Mouse (Mus musculus) embryonic facial prominence, embryonic 15.5 days (tissue): Measurements from ENCODE around the gene Tiam2. TPM values are rescaled to one million over a fixed set of nuclear protein-coding genes. Genes with fewer than 3 reads are reported as not detected.

ENCODE experiments used
- ATAC-seq: fragments of 200-750 bp; cut with Nextera tagmentation; 2 replicates; pipeline ENCODE4 v1.8.0; 2017; ENCODE audit warnings: low read depth, moderate TSS enrichment; ENCODE audit not compliant: insufficient number of reproducible peaks, low FRiP score, low TSS enrichment
- H3K27ac ChIP-seq: fragments of 300-500 bp; sonication (generic); replicated peaks from 2 replicates; pipeline ENCODE4 v1.5.1; 2015; ENCODE audit warnings: mild to moderate bottlenecking, inconsistent platforms
- H3K27me3 ChIP-seq: fragments of 300-500 bp; sonication (generic); 2 replicates; pipeline ENCODE4 v1.6.1; 2015; ENCODE audit warnings: inconsistent platforms
- H3K36me3 ChIP-seq: fragments of 300-500 bp; sonication (generic); 2 replicates; pipeline ENCODE4 v1.6.1; 2015; ENCODE audit warnings: mild to moderate bottlenecking, inconsistent platforms
- H3K4me1 ChIP-seq: fragments of 300-500 bp; sonication (generic); 2 replicates; pipeline ENCODE4 v1.6.1; 2015; ENCODE audit warnings: inconsistent platforms
- H3K4me2 ChIP-seq: fragments of 300-500 bp; sonication (generic); replicated peaks from 2 replicates; pipeline ENCODE4 v1.6.1; 2015; ENCODE audit warnings: mild to moderate bottlenecking, inconsistent platforms
- H3K4me3 ChIP-seq: fragments of 300-500 bp; sonication (generic); replicated peaks from 2 replicates; pipeline ENCODE4 v1.5.1; 2015; ENCODE audit warnings: mild to moderate bottlenecking, inconsistent platforms
- H3K9ac ChIP-seq: fragments of 300-500 bp; sonication (generic); 2 replicates; pipeline ENCODE4 v1.6.1; 2015; ENCODE audit warnings: inconsistent platforms
- H3K9me3 ChIP-seq: fragments of 300-500 bp; sonication (generic); replicated peaks from 2 replicates; pipeline ENCODE4 v1.6.1; 2016; ENCODE audit warnings: inconsistent platforms
- WGBS: fragments of 180-500 bp; shearing (Covaris S2); methylation state at CpG from one replicate; pipeline ENCODE4 v1.1.7; 2015; 5-methylcytosine and 5-hydroxymethylcytosine counted together
- polyA plus RNA-seq: library from polyadenylated mRNA; unstranded; fragments of >200 nt; fragmentation: Nextera tagmentation; extraction: Ambion mirVana; gene quantifications from 2 replicates; pipeline ENCODE4 v1.2.1, GENCODE M21; 2015

The Tiam2 gene
- polyA plus RNA-seq, 1 experiment from 2014 or later, result 18.2 TPM

- H3K9me3 ChIP-seq, result no peaks in the 10 kb centered on the region
- peak overlapping the region; percentile 10 for H3K4me2 ChIP-seq
- ATAC-seq, result peak; percentile 77
- H3K4me3 ChIP-seq, result peak overlapping the region; percentile 18; the same call in 1 of the 2 replicates
- H3K27me3 ChIP-seq, result no peaks in the 10 kb centered on the region
- H3K4me1 ChIP-seq, result peaks cover 15% of the 10 kb centered on the region; the same call in 1 of the 2 replicates
- H3K36me3 ChIP-seq, result no peaks in the 10 kb centered on the region
- H3K9ac ChIP-seq, result no peak overlapping the region
- peak overlapping the region; percentile 71 for H3K27ac ChIP-seq
- 56% methylated on average over 12 of the region's 12 CpGs for WGBS
Measured at GRCm38 (mm10) chr17:3396881-3397281, 70.5 kb downstream of the Tiam2 start.

- H3K4me2 ChIP-seq, result peak overlapping the region; percentile 10; the same call in 1 of the 2 replicates
- no peak overlapping the region for H3K9ac ChIP-seq
- peaks cover 15% of the 10 kb centered on the region; the same call in 1 of the 2 replicates for H3K4me1 ChIP-seq
- H3K36me3 ChIP-seq, result no peaks in the 10 kb centered on the region
- H3K4me3 ChIP-seq, result peak overlapping the region; percentile 18; the same call in 1 of the 2 replicates
- no peak overlapping the region for H3K27ac ChIP-seq
- 38% methylated on average over 5 of the region's 5 CpGs for WGBS
- no peaks in the 10 kb centered on the region for H3K27me3 ChIP-seq
- H3K9me3 ChIP-seq, result no peaks in the 10 kb centered on the region
- peak; percentile 70; the same call in 1 of the 2 replicates for ATAC-seq
Measured at GRCm38 (mm10) chr17:3397836-3398235, 71.5 kb downstream of the Tiam2 start.

- Histone ChIP-seq H3K9me3 (no peaks in the 10 kb centered on the region), H3K36me3 (no peaks in the 10 kb centered on the region), H3K9ac (no peak overlapping the region), H3K4me2 (no peak overlapping the region), H3K27me3 (no peaks in the 10 kb centered on the region), H3K4me3 (no peak overlapping the region), H3K27ac (peak overlapping the region; percentile 73), H3K4me1 (peaks cover 21% of the 10 kb centered on the region)
- WGBS, result 38% methylated on average over 9 of the region's 9 CpGs
- ATAC-seq, result peak; percentile 75; the same call in 1 of the 2 replicates
Measured at GRCm38 (mm10) chr17:3405350-3406073, 79.1 kb downstream of the Tiam2 start.

- no peak overlapping the region for H3K4me2 ChIP-seq
- no peak for ATAC-seq
- no peak overlapping the region for H3K27ac ChIP-seq
- H3K9me3 ChIP-seq, result no peaks in the 10 kb centered on the region
- no peak overlapping the region for H3K9ac ChIP-seq
- H3K36me3 ChIP-seq, result no peaks in the 10 kb centered on the region
- WGBS, result 3% methylated on average over 1 of the region's 1 CpGs
- no peak overlapping the region for H3K4me3 ChIP-seq
- peaks cover 21% of the 10 kb centered on the region for H3K4me1 ChIP-seq
- no peaks in the 10 kb centered on the region for H3K27me3 ChIP-seq
Measured at GRCm38 (mm10) chr17:3407051-3407450, 80.7 kb downstream of the Tiam2 start.

- no peak for ATAC-seq
- Histone ChIP-seq H3K9me3 (no peaks in the 10 kb centered on the region), H3K36me3 (no peaks in the 10 kb centered on the region), H3K9ac (no peak overlapping the region), H3K4me3 (no peak overlapping the region), H3K27me3 (no peaks in the 10 kb centered on the region), H3K4me2 (no peak overlapping the region), H3K4me1 (peaks cover 14% of the 10 kb centered on the region; the same call in 1 of the 2 replicates), H3K27ac (no peak overlapping the region)
- 60% methylated on average over 2 of the region's 2 CpGs for WGBS
Measured at GRCm38 (mm10) chr17:3410307-3410706, 83.9 kb downstream of the Tiam2 start.

GRCm38 (mm10) chr17:3412771-3413170 lies 86.4 kb downstream of the Tiam2 start:
- Histone ChIP-seq H3K27ac (no peak overlapping the region), H3K4me1 (0 out of 2 replicates have a peak, but pooled peaks cover 3% of the 10 kb centered on the region), H3K9me3 (no peaks in the 10 kb centered on the region), H3K9ac (no peak overlapping the region), H3K4me3 (no peak overlapping the region), H3K27me3 (no peaks in the 10 kb centered on the region), H3K4me2 (no peak overlapping the region), H3K36me3 (no peaks in the 10 kb centered on the region)
- 83% methylated on average over 4 of the region's 4 CpGs for WGBS
- ATAC-seq, result no peak

- WGBS, result 84% methylated on average over 3 of the region's 3 CpGs
- H3K9ac ChIP-seq, result no peak overlapping the region
Measured at GRCm38 (mm10) chr17:3415580-3415979, 89.2 kb downstream of the Tiam2 start.

GRCm38 (mm10) chr17:3416401-3416800 lies 90.0 kb downstream of the Tiam2 start:
- no peak for ATAC-seq
- no peaks in the 10 kb centered on the region for H3K9me3 ChIP-seq
- H3K27ac ChIP-seq, result no peak overlapping the region
- H3K4me2 ChIP-seq, result no peak overlapping the region
- H3K4me3 ChIP-seq, result no peak overlapping the region
- WGBS, result 48% methylated on average over 3 of the region's 3 CpGs
- peaks cover under 1% of the 10 kb centered on the region; the same call in 1 of the 2 replicates for H3K36me3 ChIP-seq
- no peaks in the 10 kb centered on the region for H3K27me3 ChIP-seq
- no peak overlapping the region for H3K9ac ChIP-seq
- H3K4me1 ChIP-seq, result peaks cover 17% of the 10 kb centered on the region

More at GRCm38 (mm10) chr17:3415580-3415979, 89.2 kb downstream of the Tiam2 start:
- Histone ChIP-seq H3K4me3 (no peak overlapping the region), H3K4me1 (peaks cover 17% of the 10 kb centered on the region), H3K27ac (no peak overlapping the region), H3K4me2 (no peak overlapping the region), H3K27me3 (no peaks in the 10 kb centered on the region), H3K36me3 (no peaks in the 10 kb centered on the region), H3K9me3 (no peaks in the 10 kb centered on the region)
- ATAC-seq, result no peak

GRCm38 (mm10) chr17:3419368-3419928 lies 93.1 kb downstream of the Tiam2 start:
- Histone ChIP-seq H3K4me3 (no peak overlapping the region), H3K9me3 (no peaks in the 10 kb centered on the region), H3K27me3 (no peaks in the 10 kb centered on the region), H3K9ac (no peak overlapping the region), H3K4me2 (no peak overlapping the region), H3K36me3 (peaks cover 5% of the 10 kb centered on the region; the same call in 1 of the 2 replicates), H3K27ac (no peak overlapping the region), H3K4me1 (peaks cover 20% of the 10 kb centered on the region)
- 0 out of 2 replicates have a peak, but pooled peaks have one; percentile 16 for ATAC-seq
- WGBS, result 46% methylated on average over 10 of the region's 10 CpGs

GRCm38 (mm10) chr17:3420148-3420547 lies 93.8 kb downstream of the Tiam2 start:
- Histone ChIP-seq H3K4me3 (no peak overlapping the region), H3K36me3 (peaks cover 5% of the 10 kb centered on the region), H3K4me2 (no peak overlapping the region), H3K27me3 (no peaks in the 10 kb centered on the region), H3K27ac (no peak overlapping the region), H3K9ac (no peak overlapping the region), H3K4me1 (peaks cover 18% of the 10 kb centered on the region), H3K9me3 (no peaks in the 10 kb centered on the region)
- WGBS, result 91% methylated on average over 4 of the region's 4 CpGs
- no peak for ATAC-seq

GRCm38 (mm10) chr17:3423416-3423815 lies 97.0 kb downstream of the Tiam2 start:
- no peak overlapping the region for H3K4me3 ChIP-seq
- H3K4me1 ChIP-seq, result peaks cover 15% of the 10 kb centered on the region
- no peak overlapping the region for H3K4me2 ChIP-seq
- H3K36me3 ChIP-seq, result peaks cover 15% of the 10 kb centered on the region
- 75% methylated on average over 2 of the region's 2 CpGs for WGBS
- no peaks in the 10 kb centered on the region for H3K9me3 ChIP-seq
- H3K9ac ChIP-seq, result no peak overlapping the region
- H3K27me3 ChIP-seq, result no peaks in the 10 kb centered on the region
- H3K27ac ChIP-seq, result no peak overlapping the region
- no peak for ATAC-seq
